Mouse (Mus musculus): ENCODE data around the gene Tff1. TPM values are rescaled to one million over a fixed set of nuclear protein-coding genes. Genes with fewer than 3 reads are reported as not detected.

The Tff1 gene
- polyA plus RNA-seq, 1 experiment from 2014 or later: not detected

DNA sequence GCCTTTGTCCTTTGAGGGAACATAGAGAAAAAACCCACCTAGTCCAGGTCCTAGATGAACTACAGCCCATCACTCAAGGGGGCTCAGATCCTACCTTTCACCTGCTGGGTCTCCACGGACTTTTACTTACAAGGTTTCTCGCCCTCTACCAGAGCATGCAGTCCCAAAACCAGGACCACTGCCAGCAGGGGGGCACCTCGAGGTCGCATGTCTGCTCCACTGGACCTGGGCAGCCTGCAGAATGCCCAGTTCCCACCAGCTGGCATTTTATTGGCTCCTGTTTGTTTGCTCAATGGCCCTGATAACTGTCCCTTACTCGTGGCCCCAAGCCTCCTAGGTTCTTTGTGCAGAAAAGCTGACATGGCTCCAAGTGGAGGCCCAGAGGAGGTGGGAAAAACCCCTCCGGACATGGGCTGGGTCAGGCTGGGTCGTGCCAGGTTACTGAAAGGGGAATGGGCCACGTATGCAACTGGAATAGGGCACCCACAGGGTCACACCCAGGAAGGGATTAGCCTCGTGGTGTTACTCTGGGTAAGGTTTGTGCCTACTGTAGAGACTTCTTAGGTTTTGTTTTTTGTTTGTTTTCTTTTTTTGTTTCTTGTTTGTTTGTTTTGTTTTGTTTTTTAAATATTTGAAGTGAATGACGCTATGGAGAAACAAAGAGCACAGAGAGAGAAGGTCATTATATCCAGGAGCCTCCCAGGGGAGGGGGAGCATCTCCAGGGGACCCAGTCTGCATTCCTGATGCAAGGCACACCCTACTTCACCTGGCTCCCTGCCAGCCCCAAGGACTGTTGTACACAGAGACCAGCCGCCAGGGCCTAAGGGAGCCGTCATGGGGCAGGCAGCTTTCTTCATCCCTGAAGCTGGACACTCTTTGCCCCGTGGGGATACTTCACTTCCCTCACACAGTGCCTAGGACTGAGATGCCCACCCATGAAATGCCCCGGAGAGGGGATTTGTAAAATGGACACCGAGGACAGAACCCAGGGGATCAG lies 20.7 kb downstream of the Tff1 start, which contains the start of gene Tff2:
Gene Tff2 (minus strand): TSS at position 243 of the 998 bp plus-strand sequence.
- 82% methylated on average over 15 of the region's 15 CpGs for whole genome bisulfite sequencing
- no peaks in the 10 kb centered on the region for H3K27me3 ChIP-seq (ENCODE audit: poor library complexity, severe bottlenecking)
- 0 out of 2 replicates have a peak, but pooled peaks cover 15% of the 10 kb centered on the region for H3K9me3 ChIP-seq
- no peak within 1 kb of the TSS for H3K27ac ChIP-seq
- peaks cover 2% of the 10 kb centered on the region; the same call in 1 of the 2 replicates for H3K4me1 ChIP-seq
- no peaks in the 10 kb centered on the region for H3K36me3 ChIP-seq (replicated peaks)
- DNase-seq (ENCODE audit: extremely low spot score, low spot score): no peak
- H3K4me3 ChIP-seq: no peak within 1 kb of the TSS

DNA sequence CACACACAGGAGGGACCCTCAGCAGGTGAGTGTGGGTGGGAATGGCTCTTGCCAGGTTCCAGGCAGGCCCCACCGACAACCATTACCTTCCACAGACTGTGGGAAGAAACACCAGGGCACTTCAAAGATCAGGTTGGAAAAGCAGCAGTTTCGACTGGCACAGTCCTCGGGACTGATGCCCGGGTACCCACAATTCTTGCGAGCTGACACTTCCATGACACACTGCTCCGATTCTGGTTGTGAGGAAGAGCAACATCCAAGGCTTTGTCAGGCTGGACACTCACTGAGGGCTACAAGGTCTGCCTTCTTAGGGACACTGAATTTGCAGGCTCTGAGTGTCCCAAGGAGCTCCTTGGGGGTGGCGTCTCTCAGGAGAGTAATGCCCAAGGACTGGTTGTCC lies 23.0 kb downstream of the Tff1 start:
- no peak for DNase-seq (ENCODE audit: extremely low spot score, low spot score)
- H3K9me3 ChIP-seq: 0 out of 2 replicates have a peak, but pooled peaks cover 12% of the 10 kb centered on the region
- H3K36me3 ChIP-seq (replicated peaks): no peaks in the 10 kb centered on the region
- H3K4me1 ChIP-seq: peaks cover 2% of the 10 kb centered on the region; the same call in 1 of the 2 replicates
- no peaks in the 10 kb centered on the region for H3K27me3 ChIP-seq (ENCODE audit: poor library complexity, severe bottlenecking)
- 91% methylated on average over 7 of the region's 7 CpGs for WGBS
- no peak overlapping the region for H3K4me3 ChIP-seq
- H3K27ac ChIP-seq: no peak overlapping the region

DNA sequence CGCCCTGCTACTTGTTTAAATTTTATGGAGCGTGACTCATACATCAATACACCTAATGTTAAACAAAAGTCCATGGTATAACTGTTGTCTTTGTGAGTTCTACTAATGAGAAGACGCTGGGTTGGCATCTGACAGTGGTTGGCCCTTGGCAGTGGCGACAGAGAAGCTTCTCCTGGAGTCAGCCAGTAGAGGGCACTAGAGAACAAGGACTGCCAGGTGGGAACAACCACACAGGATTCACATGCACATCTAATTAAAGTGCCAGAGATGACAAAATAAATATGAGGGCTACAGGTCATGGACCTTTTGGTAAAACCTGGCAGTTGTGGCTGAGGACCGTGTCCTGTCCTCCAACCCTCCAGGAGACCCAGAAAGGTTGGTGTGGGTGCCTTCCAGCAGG lies 26.7 kb downstream of the Tff1 start:
- DNase-seq (ENCODE audit: extremely low spot score, low spot score): peak; percentile 46
- WGBS: 22% methylated on average over 5 of the region's 5 CpGs
- H3K36me3 ChIP-seq (replicated peaks): no peaks in the 10 kb centered on the region
- H3K27ac ChIP-seq: no peak overlapping the region
- H3K4me3 ChIP-seq: no peak overlapping the region
- H3K9me3 ChIP-seq: no peaks in the 10 kb centered on the region
- no peaks in the 10 kb centered on the region for H3K27me3 ChIP-seq (ENCODE audit: poor library complexity, severe bottlenecking)
- H3K4me1 ChIP-seq: no peaks in the 10 kb centered on the region; the same call in 1 of the 2 replicates

GRCm38 (mm10) chr17:31136821-31137220 lies 28.3 kb downstream of the Tff1 start:
- no peak for DNase-seq (ENCODE audit: extremely low spot score, low spot score)
- H3K27me3 ChIP-seq (ENCODE audit: poor library complexity, severe bottlenecking): no peaks in the 10 kb centered on the region
- H3K4me1 ChIP-seq: no peaks in the 10 kb centered on the region; the same call in 1 of the 2 replicates

DNA sequence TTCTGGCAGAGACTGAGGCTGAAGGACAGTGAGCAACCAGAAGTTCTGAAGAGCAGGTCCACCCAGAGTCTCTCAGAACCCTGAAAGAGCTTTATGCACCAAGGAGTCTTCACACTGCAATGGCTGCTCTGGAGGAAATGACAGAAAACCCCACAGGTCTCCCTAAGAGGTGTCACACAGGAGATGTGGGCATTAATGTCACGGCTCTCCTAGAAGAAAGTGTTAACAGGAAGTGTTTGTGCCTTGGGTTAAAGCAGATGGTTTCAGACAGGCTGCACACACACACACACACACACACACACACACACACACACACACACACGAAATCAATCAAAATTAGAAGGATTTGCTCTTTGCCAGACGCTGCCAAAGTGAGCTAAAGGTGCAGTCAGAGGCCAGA lies 28.8 kb downstream of the Tff1 start:
- DNase-seq (ENCODE audit: extremely low spot score, low spot score): no peak
- H3K27me3 ChIP-seq (ENCODE audit: poor library complexity, severe bottlenecking): no peaks in the 10 kb centered on the region
- no peaks in the 10 kb centered on the region for H3K9me3 ChIP-seq
- no peak overlapping the region for H3K4me3 ChIP-seq
- no peak overlapping the region for H3K27ac ChIP-seq
- 77% methylated on average over 3 of the region's 3 CpGs for WGBS
- H3K36me3 ChIP-seq (replicated peaks): no peaks in the 10 kb centered on the region
- H3K4me1 ChIP-seq: no peaks in the 10 kb centered on the region; the same call in 1 of the 2 replicates

More at GRCm38 (mm10) chr17:31136821-31137220, 28.3 kb downstream of the Tff1 start:
- Histone ChIP-seq H3K4me3 (no peak overlapping the region), H3K9me3 (no peaks in the 10 kb centered on the region), H3K36me3 (replicated peaks) (no peaks in the 10 kb centered on the region), H3K27ac (no peak overlapping the region)
- 92% methylated on average over 1 of the region's 1 CpGs for WGBS

- H3K36me3 ChIP-seq (replicated peaks): no peaks in the 10 kb centered on the region
- no peaks in the 10 kb centered on the region for H3K27me3 ChIP-seq (ENCODE audit: poor library complexity, severe bottlenecking)
- no peaks in the 10 kb centered on the region; the same call in 1 of the 2 replicates for H3K4me1 ChIP-seq
- no peak overlapping the region for H3K27ac ChIP-seq
- DNase-seq (ENCODE audit: extremely low spot score, low spot score): no peak
- 84% methylated on average over 6 of the region's 6 CpGs for WGBS
- no peaks in the 10 kb centered on the region for H3K9me3 ChIP-seq
- H3K4me3 ChIP-seq: no peak overlapping the region
These were observed 30.2 kb downstream of the Tff1 start for GRCm38 (mm10) chr17:31134913-31135312.

- no peak overlapping the region for H3K27ac ChIP-seq
- no peaks in the 10 kb centered on the region for H3K27me3 ChIP-seq (ENCODE audit: poor library complexity, severe bottlenecking)
- H3K9me3 ChIP-seq: no peaks in the 10 kb centered on the region
- no peaks in the 10 kb centered on the region for H3K36me3 ChIP-seq (replicated peaks)
- H3K4me3 ChIP-seq: no peak overlapping the region
- WGBS: 86% methylated on average over 15 of the region's 15 CpGs
- peaks cover 6% of the 10 kb centered on the region for H3K4me1 ChIP-seq
- DNase-seq (ENCODE audit: extremely low spot score, low spot score): no peak
These were observed 31.3 kb downstream of the Tff1 start for GRCm38 (mm10) chr17:31133776-31134175.

DNA sequence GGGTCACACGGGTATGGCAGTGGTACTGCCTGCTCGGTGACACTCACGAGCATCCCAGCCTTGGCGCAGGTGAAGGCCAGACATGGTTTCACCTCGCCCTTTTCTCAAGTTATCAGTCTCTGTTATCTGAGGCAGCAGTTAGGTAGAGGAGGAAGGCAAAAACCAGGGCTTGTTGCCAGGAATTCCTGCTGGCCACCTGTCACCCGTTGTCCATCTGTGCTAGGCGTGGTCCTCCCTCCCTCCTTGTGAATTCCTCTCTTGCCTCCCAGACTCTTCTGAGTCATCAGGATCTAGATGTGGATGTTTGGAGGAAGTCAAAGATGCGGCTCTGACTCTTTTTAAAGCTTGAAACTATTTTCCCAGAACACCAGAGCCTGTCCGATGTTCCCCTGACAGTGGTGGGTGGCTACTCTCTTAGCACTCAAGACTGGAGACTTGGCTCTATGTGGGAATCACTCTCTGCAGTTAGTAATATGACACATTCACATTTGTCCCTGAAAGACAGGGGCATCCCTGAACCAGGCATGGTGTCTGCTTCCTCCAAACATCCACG lies 33.7 kb downstream of the Tff1 start:
- no peak for DNase-seq (ENCODE audit: extremely low spot score, low spot score)
- H3K27ac ChIP-seq: no peak overlapping the region
- no peaks in the 10 kb centered on the region for H3K36me3 ChIP-seq (replicated peaks)
- no peak overlapping the region for H3K4me3 ChIP-seq
- no peaks in the 10 kb centered on the region for H3K9me3 ChIP-seq
- H3K27me3 ChIP-seq (ENCODE audit: poor library complexity, severe bottlenecking): no peaks in the 10 kb centered on the region
- H3K4me1 ChIP-seq: peaks cover 7% of the 10 kb centered on the region
- WGBS: 84% methylated on average over 10 of the region's 10 CpGs

- 32% methylated on average over 2 of the region's 2 CpGs for WGBS
- Histone ChIP-seq H3K27ac (0 out of 2 replicates have a peak within 1 kb of the TSS, but pooled peaks have one; percentile 40), H3K27me3 (ENCODE audit: poor library complexity, severe bottlenecking) (no peaks in the 10 kb centered on the region), H3K36me3 (replicated peaks) (no peaks in the 10 kb centered on the region), H3K9me3 (no peaks in the 10 kb centered on the region), H3K4me1 (peaks cover 17% of the 10 kb centered on the region), H3K4me3 (no peak within 1 kb of the TSS)
- peak; percentile 29 for DNase-seq (ENCODE audit: extremely low spot score, low spot score)
These were observed 35.6 kb downstream of the Tff1 start, which contains the start of gene Tff3 for GRCm38 (mm10) chr17:31129452-31129851. Gene Tff3, minus strand, starts transcription at chr17:31129646.

- Histone ChIP-seq H3K27me3 (ENCODE audit: poor library complexity, severe bottlenecking) (no peaks in the 10 kb centered on the region), H3K27ac (no peak overlapping the region), H3K4me1 (peaks cover 17% of the 10 kb centered on the region), H3K9me3 (no peaks in the 10 kb centered on the region), H3K4me3 (no peak overlapping the region), H3K36me3 (replicated peaks) (no peaks in the 10 kb centered on the region)
- WGBS: 84% methylated on average over 9 of the region's 9 CpGs
- no peak for DNase-seq (ENCODE audit: extremely low spot score, low spot score)
These were observed 36.3 kb downstream of the Tff1 start for GRCm38 (mm10) chr17:31128708-31129318.

- no peak for DNase-seq (ENCODE audit: extremely low spot score, low spot score)
- peaks cover 21% of the 10 kb centered on the region for H3K4me1 ChIP-seq
- no peaks in the 10 kb centered on the region for H3K36me3 ChIP-seq (replicated peaks)
- H3K9me3 ChIP-seq: no peaks in the 10 kb centered on the region
- H3K27me3 ChIP-seq (ENCODE audit: poor library complexity, severe bottlenecking): no peaks in the 10 kb centered on the region
- H3K27ac ChIP-seq: peak overlapping the region; percentile 56
- WGBS: 56% methylated on average over 9 of the region's 9 CpGs
- no peak overlapping the region for H3K4me3 ChIP-seq
These were observed 39.4 kb downstream of the Tff1 start for GRCm38 (mm10) chr17:31125548-31126266.

- Histone ChIP-seq H3K36me3 (replicated peaks) (no peaks in the 10 kb centered on the region), H3K27ac (no peak overlapping the region), H3K4me1 (peaks cover 31% of the 10 kb centered on the region), H3K4me3 (no peak overlapping the region), H3K27me3 (ENCODE audit: poor library complexity, severe bottlenecking) (no peaks in the 10 kb centered on the region), H3K9me3 (no peaks in the 10 kb centered on the region)
- peak; percentile 76 for DNase-seq (ENCODE audit: extremely low spot score, low spot score)
- 20% methylated on average over 8 of the region's 8 CpGs for WGBS
These were observed 43.1 kb downstream of the Tff1 start for GRCm38 (mm10) chr17:31121975-31122374.
